Mouse (Mus musculus) adrenal gland, adult 10 weeks (tissue): ENCODE data around the gene Dgka. TPM values are rescaled to one million over a fixed set of nuclear protein-coding genes. Genes with fewer than 3 reads are reported as not detected.

Source experiments
- polyA plus RNA-seq: library from polyadenylated mRNA; stranded (reverse); fragments of 350-450 nt; fragmentation: Illumina TruSeq; extraction: RNeasy Lipid Tissue Mini Kit (QIAGEN cat#74804); gene quantifications from one replicate; pipeline ENCODE4 v1.2.3, GENCODE M21; 2014; ENCODE audit warnings: low read depth, low replicate concordance

Gene Dgka
- 9.4 TPM for polyA plus RNA-seq

GRCm38 (mm10) chr10:128744680-128745601, at the start of gene Dgka:
TSS of gene Dgka (minus strand) at chr10:128744855.

GRCm38 (mm10) chr10:128790398-128791124, 45.9 kb upstream of the Dgka start, which contains the start of gene Mmp19:
TSS of gene Mmp19 (plus strand) at chr10:128790910.

GRCm38 (mm10) chr10:128747646-128748251, 3.1 kb upstream of the Dgka start, which contains the start of gene Pym1:
TSS of gene Pym1 (plus strand) at chr10:128747889.

GRCm38 (mm10) chr10:128704491-128705316, 40.0 kb downstream of the Dgka start, which contains the start of gene Cdk2:
TSS of gene Cdk2 (minus strand) at chr10:128705031.

GRCm38 (mm10) chr10:128703895-128704294, 40.8 kb downstream of the Dgka start, which contains the start of gene Pmel:
TSS of gene Pmel (plus strand) at chr10:128704195.

GRCm38 (mm10) chr10:128695992-128696807, 48.5 kb downstream of the Dgka start, which contains the start of gene Rab5b:
TSS of gene Rab5b (minus strand) at chr10:128696264.

GRCm38 (mm10) chr10:128673763-128674468, 70.7 kb downstream of the Dgka start, which contains the start of gene Suox:
TSS of gene Suox (minus strand) at chr10:128674073.

Other genes starting within 250 kb of the Dgka start
- gene Myl6b, start 246.2 kb downstream of the Dgka start, polyA plus RNA-seq, result not detected
- gene Esyt1, start 219.0 kb downstream of the Dgka start, polyA plus RNA-seq, result 5.1 TPM
- 0.82 TPM for gene Zc3h10, start 197.1 kb downstream of the Dgka start, polyA plus RNA-seq
- 12.5 TPM for gene Rpl41, start 195.6 kb downstream of the Dgka start, polyA plus RNA-seq
- 91.8 TPM for gene Pa2g4, start 178.9 kb downstream of the Dgka start, polyA plus RNA-seq
- 2.4 TPM for gene Erbb3, start 155.2 kb downstream of the Dgka start, polyA plus RNA-seq
- 12.2 TPM for gene Rps26, start 118.1 kb downstream of the Dgka start, polyA plus RNA-seq
- 1.5 TPM for gene Ikzf4, start 98.9 kb downstream of the Dgka start, polyA plus RNA-seq
- gene Suox, start 70.8 kb downstream of the Dgka start, polyA plus RNA-seq, result 13.9 TPM
- 151 TPM for gene Rab5b, start 48.6 kb downstream of the Dgka start, polyA plus RNA-seq
- gene Pmel, start 40.7 kb downstream of the Dgka start, polyA plus RNA-seq, result not detected
- gene Cdk2, start 39.8 kb downstream of the Dgka start, polyA plus RNA-seq, result 12.2 TPM
- 0.93 TPM for gene Pym1, start 3.0 kb upstream of the Dgka start, polyA plus RNA-seq
- gene Mmp19, start 46.1 kb upstream of the Dgka start, polyA plus RNA-seq, result 56.4 TPM
- gene Dnajc14, start 59.2 kb upstream of the Dgka start, polyA plus RNA-seq, result 46.9 TPM
- gene Tmem198b, start 59.5 kb upstream of the Dgka start, polyA plus RNA-seq, result 4.3 TPM
- 390 TPM for gene Sarnp, start 72.5 kb upstream of the Dgka start, polyA plus RNA-seq
- 145 TPM for gene Ormdl2, start 76.8 kb upstream of the Dgka start, polyA plus RNA-seq
- gene Gdf11, start 146.9 kb upstream of the Dgka start, polyA plus RNA-seq, result 2.2 TPM
- 432 TPM for gene Cd63, start 156.1 kb upstream of the Dgka start, polyA plus RNA-seq
- gene Rdh5, start 178.0 kb upstream of the Dgka start, polyA plus RNA-seq, result 3.8 TPM
- gene Bloc1s1, start 179.2 kb upstream of the Dgka start, polyA plus RNA-seq, result 12.7 TPM
- gene Itga7, start 189.0 kb upstream of the Dgka start, polyA plus RNA-seq, result 0.35 TPM
- gene Mettl7b, start 216.1 kb upstream of the Dgka start, polyA plus RNA-seq, result not detected
- not detected for gene Olfr9, start 244.6 kb upstream of the Dgka start, polyA plus RNA-seq